Mouse (Mus musculus) bone marrow, adult 2 months (tissue): ENCODE measurements around the gene Ticam1. TPM values are rescaled to one million over a fixed set of nuclear protein-coding genes. Genes with fewer than 3 reads are reported as not detected.

Source experiments
- H3K27ac ChIP-seq: fragments of 200-500 bp; 2 replicates; pipeline ENCODE4 v1.5.1; 2012; ENCODE audit warnings: low read depth, mild to moderate bottlenecking, control low read depth, inconsistent platforms, low read length; ENCODE audit not compliant: control insufficient read depth, poor library complexity, insufficient read depth
- H3K4me1 ChIP-seq: fragments of 200-500 bp; 2 replicates; pipeline ENCODE4 v1.6.1; 2011; ENCODE audit warnings: low read length; ENCODE audit not compliant: control insufficient read depth, insufficient read depth
- H3K4me3 ChIP-seq: fragments of 200-500 bp; replicated peaks from 2 replicates; pipeline ENCODE3; 2011; ENCODE audit warnings: mild to moderate bottlenecking, low read depth, low read length, control low read depth; ENCODE audit not compliant: control insufficient read depth
- CTCF ChIP-seq: fragments of 200-500 bp; IDR thresholded peaks from 2 replicates; pipeline ENCODE4 v1.5.1; 2011; ENCODE audit warnings: low read length, control low read depth; ENCODE audit not compliant: control insufficient read depth, insufficient read depth
- POLR2A ChIP-seq: fragments of 200-500 bp; IDR thresholded peaks from 2 replicates; pipeline ENCODE4 v1.6.1; 2011; ENCODE audit warnings: low read depth, mild to moderate bottlenecking, control low read depth, low read length, borderline replicate concordance; ENCODE audit not compliant: control insufficient read depth
- WGBS: fragments of 180-500 bp; shearing (Covaris S2); methylation state at CpG from one replicate; pipeline ENCODE4 v1.1.7; 2018; 5-methylcytosine and 5-hydroxymethylcytosine counted together
- polyA plus RNA-seq: library from polyadenylated mRNA; stranded (reverse); fragments of >200 nt; gene quantifications from 2 replicates; pipeline ENCODE4 v1.2.4, GENCODE M21; 2011; ENCODE audit warnings: low replicate concordance; ENCODE audit not compliant: missing spikeins, insufficient read depth, insufficient read length

Gene Ticam1
- polyA plus RNA-seq, 1 experiment, result 5.9 TPM

GRCm38 (mm10) chr17:56273482-56273881, 3.1 kb downstream of the Ticam1 start:
- Histone ChIP-seq H3K27ac (no peak overlapping the region), H3K4me1 (no peaks in the 10 kb centered on the region; the same call in 1 of the 2 replicates), H3K4me3 (no peak overlapping the region)
- 85% methylated on average over 7 of the region's 7 CpGs for WGBS
- TF ChIP-seq CTCF (no peak), POLR2A (no peak)

DNA sequence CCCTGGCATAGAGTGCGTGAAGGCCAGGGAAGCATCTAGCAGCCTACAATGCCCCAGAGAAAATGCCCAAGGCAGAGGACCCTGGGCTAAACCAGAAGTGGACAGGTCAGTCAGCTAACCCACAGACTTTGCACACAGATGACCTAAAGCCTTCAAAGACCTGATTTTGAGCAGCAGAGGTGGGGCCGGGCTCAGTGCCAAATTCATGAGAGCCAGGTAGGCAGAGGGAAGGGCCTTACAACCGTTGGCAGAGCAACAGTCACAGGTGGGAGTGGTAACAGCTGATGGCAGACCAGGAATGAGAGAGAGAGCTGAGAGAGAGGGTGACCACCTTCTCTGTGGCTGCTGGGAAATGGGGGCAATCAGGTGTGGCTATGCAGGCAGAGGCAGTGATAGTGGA, 3.9 kb downstream of the Ticam1 start:
- H3K4me1 ChIP-seq, result no peaks in the 10 kb centered on the region; the same call in 1 of the 2 replicates
- WGBS, result 77% methylated on average over 3 of the region's 3 CpGs
- H3K27ac ChIP-seq, result no peak overlapping the region
- H3K4me3 ChIP-seq, result no peak overlapping the region
- TF ChIP-seq POLR2A (no peak), CTCF (no peak)

DNA sequence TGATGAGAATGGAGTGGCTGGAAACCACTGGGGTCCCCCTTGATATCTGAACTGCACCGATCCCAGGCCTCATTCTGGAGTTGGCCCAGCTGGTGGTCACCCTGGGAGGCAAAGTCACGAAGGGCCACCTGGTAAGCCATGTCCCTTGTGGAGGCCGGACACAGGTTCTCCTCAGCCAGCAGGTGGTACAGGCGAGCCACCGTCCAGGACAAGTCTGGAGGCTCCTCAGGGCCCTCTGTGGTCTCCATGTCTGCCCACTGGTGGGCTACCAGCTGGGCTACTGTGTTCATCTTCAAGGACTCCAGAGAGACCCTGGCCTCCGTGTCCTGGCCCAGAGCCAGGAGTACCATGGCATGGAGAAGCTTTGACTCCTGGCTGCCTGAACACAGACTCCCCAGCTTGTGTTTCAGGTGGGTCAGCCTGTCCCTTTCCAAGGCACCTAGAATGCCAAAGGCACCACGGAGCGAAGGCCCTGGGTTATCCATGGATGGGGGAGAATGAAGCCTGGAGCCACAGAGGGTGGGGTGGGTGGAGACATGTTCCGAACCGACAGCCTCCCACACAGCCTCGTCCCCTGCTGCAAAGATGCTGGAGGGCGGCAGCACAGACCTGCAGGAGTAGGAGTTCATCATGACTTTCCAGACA, 4.9 kb downstream of the Ticam1 start:
- no peak for TF ChIP-seq CTCF
- TF ChIP-seq POLR2A, result no peak
- Histone ChIP-seq H3K4me1 (no peaks in the 10 kb centered on the region), H3K27ac (no peak overlapping the region), H3K4me3 (no peak overlapping the region)
- 88% methylated on average over 12 of the region's 12 CpGs for WGBS

- 73% methylated on average over 3 of the region's 3 CpGs for WGBS
- peaks cover 4% of the 10 kb centered on the region for H3K4me1 ChIP-seq
- H3K27ac ChIP-seq, result peak overlapping the region; percentile 49; the same call in 1 of the 2 replicates
- H3K4me3 ChIP-seq, result no peak overlapping the region
- TF ChIP-seq CTCF (no peak), POLR2A (no peak)
Observed at GRCm38 (mm10) chr17:56269741-56270140, 6.8 kb downstream of the Ticam1 start.

DNA sequence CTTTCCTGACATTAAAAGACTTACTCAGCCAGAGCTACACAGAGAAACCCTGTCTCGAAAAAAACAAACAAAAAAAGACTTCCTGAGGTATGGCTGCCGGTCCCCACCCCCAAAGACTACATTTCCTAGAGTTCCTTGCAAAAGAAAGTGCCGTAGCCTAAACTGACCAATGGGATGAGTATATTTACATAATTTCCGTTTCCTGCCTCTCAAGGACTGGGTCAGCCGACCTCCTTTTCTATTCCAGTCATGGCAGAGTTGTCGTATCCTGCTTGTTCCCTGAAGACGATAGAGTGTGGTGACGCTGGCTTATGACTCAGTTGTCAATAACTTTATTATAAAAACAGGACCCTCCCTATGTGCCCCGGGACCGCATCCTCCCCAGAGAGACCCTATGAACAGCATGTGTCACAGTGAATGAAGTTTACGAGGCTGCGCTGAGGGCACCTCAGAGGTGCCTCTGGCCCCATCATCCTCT, 7.4 kb downstream of the Ticam1 start:
- 10% methylated on average over 12 of the region's 12 CpGs for WGBS
- H3K4me3 ChIP-seq, result peak overlapping the region; percentile 59
- H3K4me1 ChIP-seq, result peaks cover 6% of the 10 kb centered on the region
- H3K27ac ChIP-seq, result peak overlapping the region; percentile 49; the same call in 1 of the 2 replicates
- TF ChIP-seq CTCF (no peak), POLR2A (no peak)

GRCm38 (mm10) chr17:56266271-56266670, 10.3 kb downstream of the Ticam1 start:
- Histone ChIP-seq H3K4me1 (peaks cover 6% of the 10 kb centered on the region), H3K27ac (peak overlapping the region; percentile 66), H3K4me3 (no peak overlapping the region)
- 47% methylated on average over 3 of the region's 3 CpGs for WGBS
- no peak for TF ChIP-seq CTCF
- no peak for TF ChIP-seq POLR2A

DNA sequence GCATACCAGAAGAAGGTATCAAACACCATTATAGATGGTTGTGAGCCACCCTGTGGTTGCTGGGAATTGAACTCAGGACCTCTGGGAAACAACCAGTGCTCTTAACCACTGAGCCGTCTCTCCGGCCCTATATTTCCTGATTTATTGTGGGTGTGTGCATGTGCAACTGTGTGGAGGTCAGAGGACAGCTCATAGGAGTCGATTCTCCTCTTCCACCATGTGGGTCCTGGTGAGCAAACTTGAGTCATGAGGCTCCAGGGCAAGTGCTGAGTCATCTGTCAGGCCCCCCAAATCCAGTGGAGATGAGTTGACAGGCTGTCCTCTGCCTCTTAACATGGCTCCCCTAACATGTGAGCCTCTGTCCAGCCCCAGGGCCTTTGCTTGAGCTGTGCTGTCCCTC, 10.7 kb downstream of the Ticam1 start:
- Histone ChIP-seq H3K27ac (peak overlapping the region; percentile 66), H3K4me3 (no peak overlapping the region), H3K4me1 (peaks cover 6% of the 10 kb centered on the region)
- TF ChIP-seq POLR2A, result no peak
- no peak for TF ChIP-seq CTCF
- 49% methylated on average over 3 of the region's 3 CpGs for WGBS

- peaks cover 6% of the 10 kb centered on the region for H3K4me1 ChIP-seq
- H3K4me3 ChIP-seq, result no peak overlapping the region
- 36% methylated on average over 4 of the region's 4 CpGs for WGBS
- TF ChIP-seq CTCF, result no peak
- TF ChIP-seq POLR2A, result no peak
- H3K27ac ChIP-seq, result peak overlapping the region; percentile 77
Observed at GRCm38 (mm10) chr17:56265011-56265410, 11.6 kb downstream of the Ticam1 start.
